Mouse (Mus musculus) midbrain, embryonic 16.5 days (tissue): Measurements from ENCODE around the gene Ndufa13. TPM values are rescaled to one million over a fixed set of nuclear protein-coding genes. Genes with fewer than 3 reads are reported as not detected.
"Not testable (repeated sequence)": the region's sequence is repeated elsewhere in the genome, so short reads cannot be mapped to it uniquely, and the experiment has no call there.

Experiments
- ATAC-seq: fragments of 200-750 bp; cut with Nextera tagmentation; 2 replicates; pipeline ENCODE4 v1.8.0; 2017; ENCODE audit warnings: moderate TSS enrichment
- H3K27ac ChIP-seq: fragments of 300-500 bp; sonication (generic); 2 replicates; pipeline ENCODE4 v1.5.1; 2014; ENCODE audit warnings: mild to moderate bottlenecking, low read length, mixed read lengths
- H3K27me3 ChIP-seq: fragments of 300-500 bp; sonication (generic); 2 replicates; pipeline ENCODE4 v1.6.1; 2014; ENCODE audit warnings: low read depth, low read length, mixed read lengths; ENCODE audit not compliant: control insufficient read depth, insufficient read depth
- H3K36me3 ChIP-seq: fragments of 300-500 bp; sonication (generic); 2 replicates; pipeline ENCODE4 v1.6.1; 2014; ENCODE audit warnings: mild to moderate bottlenecking, low read length, moderate library complexity, mixed read lengths; ENCODE audit not compliant: control insufficient read depth, insufficient read depth
- H3K4me1 ChIP-seq: fragments of 300-500 bp; sonication (generic); 2 replicates; pipeline ENCODE4 v1.6.1; 2014; ENCODE audit warnings: mild to moderate bottlenecking, low read length, mixed read lengths; ENCODE audit not compliant: control insufficient read depth, insufficient read depth
- H3K4me2 ChIP-seq: fragments of 300-500 bp; sonication (generic); 2 replicates; pipeline ENCODE4 v1.6.1; 2014; ENCODE audit warnings: mild to moderate bottlenecking, low read length, mixed read lengths
- H3K4me3 ChIP-seq: fragments of 300-500 bp; sonication (generic); 2 replicates; pipeline ENCODE4 v1.5.1; 2014; ENCODE audit warnings: low read depth, mild to moderate bottlenecking, low read length, moderate library complexity, mixed read lengths
- H3K9ac ChIP-seq: fragments of 300-500 bp; sonication (generic); 2 replicates; pipeline ENCODE4 v1.6.1; 2014; ENCODE audit warnings: low read depth, low read length, mixed read lengths
- H3K9me3 ChIP-seq: fragments of 300-500 bp; sonication (generic); replicated peaks from 2 replicates; pipeline ENCODE4 v1.6.1; 2014; ENCODE audit warnings: mild to moderate bottlenecking, low read length, mixed read lengths; ENCODE audit not compliant: control insufficient read depth, poor library complexity, severe bottlenecking
- WGBS: fragments of 180-500 bp; shearing (Covaris S2); extraction: QIAGEN DNeasy Blood & Tissue Kit; methylation state at CpG from one replicate; pipeline ENCODE4 v1.1.7; 2014; 5-methylcytosine and 5-hydroxymethylcytosine counted together
- polyA plus RNA-seq: library from polyadenylated mRNA; unstranded; fragments of >200 nt; fragmentation: Nextera tagmentation; extraction: Ambion mirVana; gene quantifications from 2 replicates; pipeline ENCODE4 v1.2.1, GENCODE M21; 2015

The Ndufa13 gene
- 172 TPM in 2 replicates for polyA plus RNA-seq

DNA sequence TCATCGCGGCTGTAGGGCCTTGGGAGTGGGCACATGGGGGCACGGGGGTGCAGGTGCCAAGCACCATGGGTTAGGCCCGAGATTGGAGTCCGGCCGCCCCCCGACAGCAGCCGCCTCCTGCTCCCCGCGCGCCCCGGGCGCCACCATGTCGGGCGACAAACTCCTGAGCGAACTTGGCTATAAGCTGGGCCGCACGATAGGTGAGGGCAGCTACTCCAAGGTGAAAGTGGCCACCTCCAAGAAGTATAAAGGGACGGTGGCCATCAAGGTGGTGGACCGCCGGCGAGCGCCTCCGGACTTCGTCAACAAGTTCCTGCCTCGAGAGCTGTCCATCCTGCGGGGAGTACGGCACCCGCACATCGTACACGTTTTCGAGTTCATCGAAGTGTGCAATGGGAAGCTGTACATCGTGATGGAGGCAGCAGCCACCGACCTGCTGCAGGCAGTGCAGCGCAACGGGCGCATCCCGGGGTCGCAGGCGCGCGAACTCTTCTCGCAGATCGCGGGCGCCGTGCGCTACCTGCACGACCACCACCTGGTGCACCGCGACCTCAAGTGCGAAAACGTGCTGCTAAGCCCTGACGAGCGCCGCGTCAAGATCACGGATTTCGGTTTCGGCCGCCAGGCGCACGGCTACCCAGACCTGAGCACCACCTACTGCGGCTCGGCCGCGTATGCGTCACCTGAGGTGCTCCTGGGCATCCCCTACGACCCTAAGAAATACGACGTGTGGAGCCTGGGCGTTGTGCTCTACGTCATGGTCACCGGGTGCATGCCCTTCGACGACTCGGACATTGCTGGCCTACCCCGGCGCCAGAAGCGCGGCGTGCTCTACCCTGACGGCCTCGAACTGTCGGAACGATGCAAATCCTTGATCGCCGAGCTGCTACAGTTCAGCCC is at the start of gene Ndufa13, which contains the start of the genes Tssk6 and Yjefn3:
Gene Ndufa13, minus strand, starts transcription at position 396 of the 900 bp plus-strand sequence.
Gene Tssk6, plus strand, starts transcription at position 22 of the 900 bp plus-strand sequence.
Gene Yjefn3, minus strand, starts transcription at position 550 of the 900 bp plus-strand sequence.
- 4% methylated on average over 89 of the region's 89 CpGs for WGBS
- peak; percentile 52 for ATAC-seq
- H3K4me2 ChIP-seq, result peak within 1 kb of the TSS; percentile 100
- peak within 1 kb of the TSS; percentile 84 for H3K9ac ChIP-seq
- peaks cover 36% of the 10 kb centered on the region for H3K4me1 ChIP-seq
- no peaks in the 10 kb centered on the region for H3K9me3 ChIP-seq
- H3K36me3 ChIP-seq, result no peaks in the 10 kb centered on the region; the same call in none of the 2 replicates
- peak within 1 kb of the TSS; percentile 89 for H3K27ac ChIP-seq
- H3K27me3 ChIP-seq, result no peaks in the 10 kb centered on the region
- peak within 1 kb of the TSS; percentile 67 for H3K4me3 ChIP-seq

DNA sequence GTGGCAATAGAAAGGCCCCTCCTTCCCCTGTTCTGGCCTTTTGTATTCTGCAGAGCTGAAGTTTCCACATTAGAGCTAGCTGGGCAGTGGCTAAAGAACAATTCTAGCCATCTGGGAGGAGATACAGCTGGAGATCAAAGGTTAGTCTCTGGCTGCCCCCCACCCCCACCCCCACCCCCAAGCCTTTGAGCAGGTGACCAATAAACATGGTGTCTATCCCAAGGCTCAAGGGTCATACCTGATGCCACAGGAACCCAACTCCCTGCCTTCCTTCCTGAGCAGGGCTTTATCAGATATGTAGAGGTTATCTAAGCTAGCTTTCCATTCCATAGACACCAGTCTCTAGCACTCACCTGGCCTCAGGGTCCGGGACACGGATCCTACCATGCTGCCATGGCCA is 47.9 kb upstream of the Ndufa13 start:
- Histone ChIP-seq H3K4me2 (no peak overlapping the region), H3K9me3 (no peaks in the 10 kb centered on the region), H3K36me3 (no peaks in the 10 kb centered on the region), H3K4me3 (no peak overlapping the region), H3K27ac (no peak overlapping the region), H3K4me1 (no peaks in the 10 kb centered on the region), H3K27me3 (no peaks in the 10 kb centered on the region), H3K9ac (no peak overlapping the region)
- ATAC-seq, result no peak
- WGBS, result 89% methylated on average over 2 of the region's 2 CpGs

DNA sequence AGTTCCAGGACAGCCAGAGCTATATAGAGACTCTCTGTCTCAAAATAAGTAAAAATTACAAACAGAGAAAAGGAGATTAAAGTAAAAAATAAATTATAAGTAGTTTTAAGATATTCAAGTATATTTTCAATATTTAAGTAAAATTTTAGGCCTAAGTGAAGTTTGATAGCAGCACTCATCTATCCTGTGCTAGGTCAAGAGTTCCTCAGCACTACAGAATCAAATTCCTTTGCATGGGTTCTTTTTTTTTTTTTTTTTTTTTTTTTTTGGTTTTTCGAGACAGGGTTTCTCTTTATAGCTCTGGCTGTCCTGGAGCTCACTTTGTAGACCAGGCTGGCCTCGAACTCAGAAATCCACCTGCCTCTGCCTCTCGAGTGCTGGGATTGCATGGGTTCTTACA is 40.1 kb upstream of the Ndufa13 start:
- ATAC-seq, H3K27me3 ChIP-seq, H3K27ac ChIP-seq, H3K9me3 ChIP-seq, H3K4me3 ChIP-seq, H3K9ac ChIP-seq, H3K4me2 ChIP-seq, H3K4me1 ChIP-seq, H3K36me3 ChIP-seq: not testable (repeated sequence)
- WGBS, result 88% methylated on average over 2 of the region's 3 CpGs

DNA sequence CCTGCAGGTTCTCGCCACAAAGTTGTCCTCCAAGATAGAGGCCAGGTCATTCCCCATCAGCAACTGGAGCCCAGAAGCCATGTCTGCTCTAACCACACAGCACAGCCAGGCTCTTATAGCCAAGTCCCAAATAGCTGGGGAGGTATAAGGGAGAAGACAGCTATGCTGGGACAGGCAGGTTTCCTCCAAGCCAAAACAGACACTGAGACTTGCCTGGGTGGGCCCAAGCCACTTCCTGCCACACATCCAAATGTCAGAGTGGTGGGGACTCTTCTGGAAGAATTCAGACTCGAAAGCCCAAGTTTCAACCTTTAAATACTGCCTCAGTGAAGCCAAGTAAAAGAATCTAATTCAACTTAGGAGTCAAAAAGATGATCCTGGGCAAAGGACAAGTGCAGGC is 38.0 kb upstream of the Ndufa13 start:
- Histone ChIP-seq H3K27ac (no peak overlapping the region), H3K4me2 (no peak overlapping the region), H3K4me3 (no peak overlapping the region), H3K9me3 (no peaks in the 10 kb centered on the region), H3K27me3 (no peaks in the 10 kb centered on the region), H3K4me1 (peaks cover 3% of the 10 kb centered on the region; the same call in 1 of the 2 replicates), H3K9ac (no peak overlapping the region), H3K36me3 (no peaks in the 10 kb centered on the region)
- ATAC-seq, result no peak
- 91% methylated on average over 2 of the region's 2 CpGs for WGBS

DNA sequence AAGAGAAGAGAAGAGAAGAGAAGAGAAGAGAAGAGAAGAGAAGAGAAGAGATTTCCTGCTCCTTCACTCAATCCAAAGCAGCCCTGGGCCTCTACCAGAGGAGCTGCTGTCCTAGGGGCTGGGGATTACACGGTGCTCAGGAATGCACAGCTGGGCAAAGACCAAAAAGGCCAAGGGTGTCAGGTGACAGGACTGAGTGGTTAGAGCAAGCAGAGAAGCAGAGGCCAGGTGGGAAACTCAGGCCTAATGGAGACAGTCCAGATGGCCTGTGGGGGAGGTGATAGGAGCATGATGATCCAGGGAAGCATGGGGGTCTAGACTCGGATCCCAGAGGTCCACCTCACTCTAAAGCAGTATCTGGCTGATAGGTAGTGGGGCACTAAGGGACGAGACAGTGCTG is 37.3 kb upstream of the Ndufa13 start:
- whole genome bisulfite sequencing, result 55% methylated on average over 3 of the region's 3 CpGs
- ATAC-seq, result no peak
- Histone ChIP-seq H3K4me1 (peaks cover 3% of the 10 kb centered on the region; the same call in 1 of the 2 replicates), H3K9ac (no peak overlapping the region), H3K27me3 (no peaks in the 10 kb centered on the region), H3K27ac (no peak overlapping the region), H3K36me3 (no peaks in the 10 kb centered on the region), H3K9me3 (no peaks in the 10 kb centered on the region), H3K4me2 (no peak overlapping the region), H3K4me3 (no peak overlapping the region)

DNA sequence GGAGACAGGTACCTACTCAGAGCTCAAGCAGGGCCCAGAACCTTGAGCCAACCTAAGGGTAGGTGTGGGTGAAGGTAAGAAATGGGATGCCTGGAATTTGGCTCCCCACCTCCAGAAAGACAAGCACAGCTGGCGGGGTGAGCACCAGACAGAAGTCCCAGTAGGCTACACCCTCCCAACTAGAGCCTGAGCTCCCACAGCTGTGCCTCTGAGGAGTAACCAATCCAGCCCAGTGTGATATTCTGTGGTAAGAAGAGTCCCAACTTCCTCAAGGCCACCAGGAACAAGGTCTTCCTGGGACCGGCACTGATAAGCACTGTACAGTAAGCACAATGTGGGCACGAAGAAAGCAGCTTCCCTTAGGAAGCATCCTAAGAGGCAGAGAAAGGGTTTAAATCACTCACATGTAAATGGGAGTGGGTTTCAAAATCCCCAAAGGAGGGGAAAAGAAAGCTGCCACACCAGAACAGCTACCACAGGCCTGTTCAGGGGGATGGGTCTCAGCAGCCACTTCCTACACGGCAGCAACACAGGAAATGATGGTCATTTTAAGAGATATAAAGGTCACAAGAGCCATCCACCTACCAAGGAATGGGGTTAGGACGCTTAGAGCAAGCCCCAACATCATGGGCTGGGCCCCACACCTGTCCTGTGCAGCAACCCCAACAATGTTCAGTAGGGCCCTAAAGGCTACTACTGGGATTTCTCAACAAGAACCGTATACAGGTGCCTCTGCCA is 36.1 kb upstream of the Ndufa13 start:
- no peak for ATAC-seq
- no peak overlapping the region for H3K9ac ChIP-seq
- WGBS, result 92% methylated on average over 6 of the region's 6 CpGs

DNA sequence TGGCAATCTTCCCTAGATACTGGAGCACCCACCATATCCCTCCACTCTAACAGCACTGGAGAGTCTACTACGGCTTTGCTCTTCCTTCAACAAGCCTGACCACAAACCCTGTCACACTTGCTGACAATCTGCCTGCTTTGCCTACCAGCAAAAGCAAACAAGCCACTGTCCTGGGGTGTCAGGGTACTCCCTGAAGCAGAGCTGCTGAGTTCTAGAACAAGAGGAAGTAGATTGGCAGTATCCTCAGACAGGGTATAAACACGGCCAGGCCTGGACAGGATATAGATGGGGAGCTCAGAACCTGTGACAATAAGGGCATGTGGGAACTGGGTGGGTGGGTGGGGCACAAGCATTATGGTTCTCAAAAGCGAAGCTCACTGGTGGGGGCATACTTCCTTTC is 35.1 kb upstream of the Ndufa13 start:
- H3K27ac ChIP-seq, result no peak overlapping the region
- whole genome bisulfite sequencing, result 89% methylated on average over 3 of the region's 3 CpGs
- H3K4me2 ChIP-seq, result no peak overlapping the region
- H3K9me3 ChIP-seq, result no peaks in the 10 kb centered on the region
- H3K36me3 ChIP-seq, result no peaks in the 10 kb centered on the region
- H3K9ac ChIP-seq, result no peak overlapping the region
- H3K27me3 ChIP-seq, result no peaks in the 10 kb centered on the region
- H3K4me3 ChIP-seq, result no peak overlapping the region
- ATAC-seq, result no peak
- peaks cover 3% of the 10 kb centered on the region; the same call in 1 of the 2 replicates for H3K4me1 ChIP-seq

More for the DNA sequence above, 36.1 kb upstream of the Ndufa13 start:
- no peaks in the 10 kb centered on the region for H3K36me3 ChIP-seq
- peaks cover 3% of the 10 kb centered on the region; the same call in 1 of the 2 replicates for H3K4me1 ChIP-seq
- H3K27ac ChIP-seq, result no peak overlapping the region
- H3K4me3 ChIP-seq, result no peak overlapping the region
- no peaks in the 10 kb centered on the region for H3K27me3 ChIP-seq
- no peaks in the 10 kb centered on the region for H3K9me3 ChIP-seq
- H3K4me2 ChIP-seq, result no peak overlapping the region

DNA sequence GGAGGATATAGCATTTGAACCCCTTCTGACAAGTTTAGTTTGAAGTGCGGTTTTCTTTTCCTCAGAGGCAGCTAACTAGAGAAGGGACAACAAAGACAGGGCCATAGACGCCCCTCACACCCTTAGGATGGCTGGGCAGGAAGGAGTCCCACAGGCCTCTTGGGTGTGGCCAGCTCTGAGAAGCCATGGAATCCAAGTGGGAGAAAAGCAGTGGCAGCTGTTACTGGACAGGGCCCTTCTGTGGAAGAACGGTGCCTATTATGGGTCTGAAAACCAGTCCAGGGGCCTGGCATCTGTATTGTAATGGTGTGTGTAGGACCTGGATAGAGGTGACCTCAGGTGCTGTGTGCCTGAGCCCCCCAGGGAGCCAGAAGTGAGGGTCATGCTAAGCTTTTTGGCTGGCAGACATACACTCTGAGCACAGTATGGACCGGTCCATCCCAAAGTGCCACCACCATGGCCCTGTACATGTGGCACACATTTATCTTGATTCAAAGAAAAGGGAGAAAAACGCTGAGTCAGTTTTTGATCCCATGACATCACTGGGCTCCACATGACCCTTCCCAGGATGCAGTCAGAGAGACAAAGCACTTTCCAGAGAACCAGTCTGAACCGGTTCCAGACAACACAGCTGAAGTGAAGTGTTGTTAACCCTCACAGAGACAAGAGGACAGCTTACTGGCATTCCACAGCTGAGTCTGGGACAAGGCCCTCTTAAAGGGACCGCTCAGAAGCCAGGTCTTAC is 33.9 kb upstream of the Ndufa13 start:
- ATAC-seq, result peak; percentile 61
- no peak overlapping the region for H3K4me3 ChIP-seq
- no peaks in the 10 kb centered on the region for H3K27me3 ChIP-seq
- H3K27ac ChIP-seq, result no peak overlapping the region; the same call in 1 of the 2 replicates
- no peak overlapping the region for H3K9ac ChIP-seq
- peaks cover 3% of the 10 kb centered on the region; the same call in 1 of the 2 replicates for H3K4me1 ChIP-seq
- H3K9me3 ChIP-seq, result no peaks in the 10 kb centered on the region
- H3K36me3 ChIP-seq, result no peaks in the 10 kb centered on the region
- no peak overlapping the region for H3K4me2 ChIP-seq
- 66% methylated on average over 7 of the region's 7 CpGs for WGBS
